Mouse (Mus musculus) liver, postnatal 0 days (tissue): ENCODE measurements around the gene Zfp12.

Source experiments
- CTCF ChIP-seq: sonication (generic); IDR thresholded peaks from 2 replicates; pipeline ENCODE4 v1.5.1; 2016; ENCODE audit warnings: antibody characterized with exemption, low read depth
- EP300 ChIP-seq: IDR thresholded peaks from 2 replicates; pipeline ENCODE4 v1.6.1; 2016; ENCODE audit warnings: antibody characterized with exemption, low read depth, mild to moderate bottlenecking

- TF ChIP-seq CTCF, result no peak
- no peak for TF ChIP-seq EP300
These were observed 18.4 kb downstream of the Zfp12 start for GRCm38 (mm10) chr5:143253186-143253880.
